Mouse (Mus musculus) right cerebral cortex, postnatal 4 days (tissue): Measurements from ENCODE around the gene Mrpl40.
"Not testable (repeated sequence)": the region's sequence is repeated elsewhere in the genome, so short reads cannot be mapped to it uniquely, and the experiment has no call there.

ENCODE experiments used
- DNase-seq: peaks from one replicate; pipeline ENCODE4 v3.0.0-alpha.2; 2022

The Mrpl40 gene

DNA sequence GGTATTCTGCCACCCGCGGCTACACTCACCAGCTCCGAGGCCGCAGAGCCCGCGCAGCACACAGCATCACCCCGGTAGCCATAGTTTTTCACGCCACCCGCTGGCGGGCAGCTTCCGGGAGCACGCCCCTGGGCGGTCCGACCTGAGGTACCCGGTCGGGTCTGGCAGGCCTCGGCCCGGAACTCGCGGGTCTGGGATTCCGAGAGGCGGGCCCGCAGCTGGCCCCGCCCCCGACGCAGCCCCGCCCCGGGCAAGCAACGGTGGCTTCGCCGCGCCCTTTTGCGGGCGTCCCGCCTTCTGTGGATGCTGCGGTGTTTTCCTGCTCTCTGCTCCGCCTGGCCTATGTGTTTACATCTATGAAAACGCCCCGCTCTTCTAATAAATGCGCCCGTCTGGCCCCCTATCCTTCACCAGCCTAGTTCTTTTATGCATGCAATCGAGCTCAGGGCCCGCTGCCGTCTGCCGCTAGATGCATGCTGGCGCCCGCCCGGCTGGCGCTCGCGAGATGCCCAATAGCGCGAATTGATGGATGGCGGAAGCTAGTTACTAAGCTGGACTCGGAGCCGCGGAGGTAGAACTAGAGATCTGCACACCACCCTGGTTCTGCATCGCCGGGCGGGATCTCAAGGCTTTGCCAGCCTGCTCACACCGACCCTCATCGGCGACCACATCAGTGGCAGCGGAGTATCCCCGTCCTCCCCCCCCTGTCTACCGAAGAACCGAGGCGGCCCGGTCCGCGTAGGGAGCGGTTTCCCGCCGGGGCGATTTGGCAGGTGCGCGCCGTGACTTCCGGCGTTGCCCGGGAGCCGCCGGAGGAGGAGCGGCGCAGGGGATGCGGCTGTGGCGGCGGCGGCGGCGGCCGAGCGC, at the start of gene Mrpl40, which contains the start of gene Hira:
Gene Mrpl40 (minus strand): TSS at position 421 of the 867 bp plus-strand sequence.
Gene Hira (plus strand): TSS at position 596 of the 867 bp plus-strand sequence.
- DNase-seq: peak; percentile 88

DNA sequence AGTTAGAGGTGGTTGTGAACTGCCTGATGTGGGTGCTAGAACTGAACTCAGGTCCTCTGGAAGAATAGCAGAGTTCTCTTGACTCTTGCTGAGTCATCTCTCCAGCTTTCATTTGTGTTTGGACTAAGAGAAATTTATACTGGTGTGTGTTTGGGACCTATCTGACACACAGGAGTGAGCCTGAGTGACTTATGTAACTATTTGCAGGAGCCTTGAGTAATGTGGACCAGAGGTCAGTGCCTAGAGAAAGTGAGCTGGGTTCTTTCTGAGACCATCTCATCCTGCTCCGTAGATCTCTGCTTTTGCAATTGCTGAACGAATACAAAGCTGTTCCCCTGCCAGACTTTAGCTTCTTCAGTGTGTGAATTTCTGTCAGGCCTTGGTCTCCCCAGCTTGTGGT, 45.1 kb upstream of the Mrpl40 start:
- no peak for DNase-seq

DNA sequence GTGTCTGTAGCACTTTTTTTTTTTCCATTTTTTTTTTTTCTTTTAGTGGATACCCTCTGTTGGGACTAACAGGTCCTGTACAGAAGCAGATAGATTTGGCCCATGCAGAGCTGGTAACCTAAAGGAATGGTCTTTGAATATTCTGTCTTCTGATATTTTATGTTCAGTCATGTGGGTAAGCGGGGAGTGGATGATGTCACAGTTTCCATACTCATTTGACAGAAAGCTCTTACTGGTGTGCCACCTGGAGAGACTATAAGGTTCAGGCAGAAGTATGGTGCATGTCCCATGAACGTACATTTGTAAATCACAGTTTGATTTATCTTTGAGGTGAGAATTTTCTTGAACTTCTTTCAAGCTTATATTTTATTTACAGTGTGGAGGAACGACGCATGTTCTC, 39.4 kb upstream of the Mrpl40 start:
- DNase-seq: no peak

DNA sequence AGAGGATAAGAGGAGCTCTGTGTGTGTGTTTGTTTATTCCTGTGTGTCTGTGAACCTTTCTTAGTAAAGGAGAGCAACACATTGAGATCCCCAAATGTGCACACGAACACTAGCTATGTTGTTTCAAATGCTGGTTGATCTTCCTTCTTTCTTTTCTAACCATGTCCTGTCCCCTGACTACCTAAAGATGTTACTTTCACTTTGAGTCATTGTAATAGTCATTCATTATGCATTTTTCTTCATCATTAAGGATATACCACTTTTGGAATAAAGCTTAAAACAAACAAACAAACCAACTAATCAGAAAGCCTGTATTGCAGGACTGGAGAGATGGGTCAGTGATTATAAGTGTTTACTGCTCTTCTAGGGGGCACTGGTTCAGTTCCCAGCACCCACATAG, 29.0 kb upstream of the Mrpl40 start:
- DNase-seq: no peak

GRCm38 (mm10) chr16:18896429-18896828, 19.8 kb upstream of the Mrpl40 start:
- no peak for DNase-seq

DNA sequence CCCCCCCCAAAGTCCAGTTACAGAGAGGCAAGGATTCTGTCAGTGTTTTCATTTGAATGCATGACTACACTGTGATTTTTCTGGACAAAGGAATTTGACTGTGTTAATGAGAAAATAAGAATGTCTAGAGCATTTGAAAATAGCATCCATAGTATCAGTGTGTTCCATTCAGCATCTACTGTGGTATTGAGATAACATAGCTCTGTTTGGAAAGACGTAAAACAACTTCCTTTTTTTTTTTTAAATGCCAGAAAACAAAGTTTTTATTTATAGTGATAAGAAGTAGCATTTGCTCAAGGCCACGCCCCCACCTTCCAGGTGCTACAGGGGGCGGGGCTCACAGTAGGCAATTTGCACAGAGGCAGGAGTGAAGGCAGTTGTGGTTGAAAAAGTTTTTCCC, 18.6 kb upstream of the Mrpl40 start:
- DNase-seq: no peak

DNA sequence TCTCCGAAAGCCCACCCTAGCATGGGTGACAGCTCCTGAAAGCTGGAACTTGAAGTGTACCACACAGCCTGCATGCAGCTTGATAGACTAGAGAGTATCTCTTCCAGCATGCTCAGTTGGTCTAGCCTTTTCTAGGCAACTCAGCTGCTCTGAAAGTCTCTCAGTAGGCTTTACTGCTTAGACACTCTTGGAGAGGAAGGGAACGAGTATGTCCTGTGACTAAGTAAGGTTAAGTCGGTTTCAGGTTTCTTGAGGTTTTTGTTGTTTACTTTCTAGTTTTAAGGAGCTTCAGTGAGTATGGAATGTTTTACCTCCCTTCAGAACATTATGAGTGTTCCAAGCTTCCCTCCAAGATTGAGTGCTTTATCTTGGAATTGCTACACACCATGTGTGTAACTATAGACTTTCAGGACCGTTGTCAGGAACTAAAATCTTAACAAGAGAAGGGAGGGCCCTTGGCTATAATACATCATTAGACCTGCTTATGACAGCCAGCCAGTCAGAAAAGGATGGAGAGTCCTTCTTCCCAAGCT, 17.2 kb upstream of the Mrpl40 start:
- DNase-seq: no peak

GRCm38 (mm10) chr16:18884044-18884443, 7.4 kb upstream of the Mrpl40 start:
- no peak for DNase-seq

DNA sequence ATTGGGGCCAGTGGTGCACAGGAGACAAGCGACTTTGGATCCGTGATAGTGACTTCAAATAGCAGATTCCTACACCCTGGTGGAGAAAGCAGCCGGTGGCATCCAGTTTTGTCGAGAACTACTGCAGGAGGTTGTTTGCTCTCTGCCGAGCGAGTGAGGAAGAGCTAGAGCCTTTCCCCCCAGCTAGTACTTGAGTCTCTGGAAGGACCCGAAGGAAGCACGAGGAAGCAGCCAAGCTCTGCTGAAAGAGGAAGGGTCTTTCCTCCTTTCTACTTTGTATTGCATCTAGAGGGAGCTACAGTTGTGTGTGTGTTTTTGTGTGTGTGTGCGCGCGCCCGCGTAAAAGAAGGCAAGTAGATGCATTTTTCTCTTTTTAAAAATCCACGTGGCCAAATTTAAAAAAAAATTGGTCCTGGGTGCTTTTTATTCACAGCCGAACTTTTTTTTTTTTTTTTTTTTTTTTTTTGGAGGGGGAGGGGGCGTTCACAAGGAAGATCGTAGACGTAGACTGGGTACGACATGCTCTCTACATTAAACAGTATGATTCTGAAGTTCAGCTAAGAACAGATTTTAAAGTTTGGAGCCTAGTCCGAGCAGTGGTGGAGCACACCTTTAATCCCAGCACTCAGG, 1.5 kb upstream of the Mrpl40 start:
- DNase-seq: peak; percentile 20

DNA sequence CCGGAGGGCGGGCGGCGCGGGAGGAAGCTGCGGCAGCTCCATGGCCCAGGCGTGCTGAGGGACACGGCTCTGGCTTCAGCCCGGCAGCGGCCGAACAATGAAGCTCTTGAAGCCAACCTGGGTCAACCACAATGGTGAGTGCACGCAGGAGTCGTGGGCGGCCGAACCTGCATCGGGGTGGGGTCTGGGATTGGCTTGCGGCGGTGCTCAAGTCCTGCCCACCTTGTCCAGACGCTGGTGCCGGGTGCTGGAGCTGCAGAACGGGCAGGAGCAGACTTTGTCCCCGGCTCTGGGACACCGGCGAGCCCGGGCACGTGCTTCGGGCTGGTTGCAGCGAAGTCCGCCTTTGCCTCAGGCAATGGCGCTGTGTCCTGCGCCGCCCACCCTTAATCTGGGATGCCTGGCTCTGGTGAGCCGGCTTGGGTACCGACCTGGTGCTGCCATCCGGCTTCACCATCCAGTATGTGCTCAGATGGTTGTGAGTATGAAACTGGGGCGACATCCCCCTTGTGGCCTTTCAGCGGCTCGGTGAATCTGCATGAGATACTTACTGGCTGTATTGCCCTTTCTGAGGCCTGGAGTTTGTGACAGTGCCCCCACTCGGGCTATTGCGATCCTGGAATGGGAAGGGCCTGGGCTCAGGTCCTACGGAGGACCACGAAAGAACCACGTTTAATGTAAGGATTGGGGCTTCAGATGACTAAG, 876 bp upstream of the Mrpl40 start:
- DNase-seq: peak; percentile 42

- DNase-seq: no peak
Measured at GRCm38 (mm10) chr16:18876091-18876441, 596 bp downstream of the Mrpl40 start.

- DNase-seq: not testable (repeated sequence)
Measured at GRCm38 (mm10) chr16:18870495-18870894, 6.2 kb downstream of the Mrpl40 start.

GRCm38 (mm10) chr16:18860186-18860585, 16.5 kb downstream of the Mrpl40 start:
- DNase-seq: no peak

DNA sequence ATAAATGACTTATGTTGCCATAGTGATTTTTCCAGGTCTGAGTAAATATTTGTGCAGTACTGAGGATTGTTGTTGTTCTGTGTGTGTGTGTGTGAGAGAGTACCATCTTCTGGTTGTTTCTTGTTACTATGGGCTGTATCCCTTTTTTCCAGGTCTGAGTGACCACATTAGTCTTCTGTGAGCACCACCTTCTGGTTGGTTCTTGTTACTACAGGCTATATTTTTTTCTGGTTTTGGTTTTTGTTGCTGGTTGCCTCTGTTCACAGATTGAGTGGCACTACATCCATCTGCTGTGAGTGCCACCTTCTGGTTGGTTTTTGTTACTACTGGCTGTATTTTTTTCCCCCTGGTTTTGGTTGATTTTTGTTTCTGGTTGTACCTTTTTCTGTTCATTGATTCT, 18.1 kb downstream of the Mrpl40 start:
- DNase-seq: no peak

DNA sequence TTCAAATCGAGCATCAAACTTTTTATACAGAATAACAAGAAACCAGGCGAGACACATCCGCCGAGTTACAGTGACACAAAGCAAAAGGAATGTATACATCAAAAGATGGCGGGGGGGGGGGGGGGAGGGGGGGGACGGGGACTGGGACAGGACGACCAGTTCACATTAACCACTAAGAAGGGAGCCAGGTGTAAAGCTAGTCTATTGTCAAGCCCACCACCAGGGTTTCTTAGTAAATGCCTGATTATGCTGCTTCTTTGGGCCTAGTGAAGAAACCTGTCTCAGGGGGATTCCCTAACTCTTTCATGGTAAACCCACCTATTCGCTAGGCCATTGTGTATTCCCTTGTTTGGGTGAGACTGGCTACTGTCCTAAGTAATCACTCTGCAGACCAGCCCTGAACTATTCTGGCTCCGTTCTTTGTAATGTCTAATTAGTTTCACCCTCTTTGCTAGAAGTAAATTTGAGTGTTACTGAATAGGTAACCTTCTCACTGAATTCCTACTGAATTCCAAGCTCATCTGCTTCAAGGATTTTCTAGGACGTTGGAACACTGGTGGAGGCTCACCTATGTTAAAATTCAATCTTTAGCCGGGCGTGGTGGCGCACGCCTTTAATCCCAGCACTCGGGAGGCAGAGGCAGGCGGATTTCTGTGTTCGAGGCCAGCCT, 27.0 kb downstream of the Mrpl40 start:
- not testable (repeated sequence) for DNase-seq

- no peak for DNase-seq
Measured at GRCm38 (mm10) chr16:18846301-18846820, 30.3 kb downstream of the Mrpl40 start.

DNA sequence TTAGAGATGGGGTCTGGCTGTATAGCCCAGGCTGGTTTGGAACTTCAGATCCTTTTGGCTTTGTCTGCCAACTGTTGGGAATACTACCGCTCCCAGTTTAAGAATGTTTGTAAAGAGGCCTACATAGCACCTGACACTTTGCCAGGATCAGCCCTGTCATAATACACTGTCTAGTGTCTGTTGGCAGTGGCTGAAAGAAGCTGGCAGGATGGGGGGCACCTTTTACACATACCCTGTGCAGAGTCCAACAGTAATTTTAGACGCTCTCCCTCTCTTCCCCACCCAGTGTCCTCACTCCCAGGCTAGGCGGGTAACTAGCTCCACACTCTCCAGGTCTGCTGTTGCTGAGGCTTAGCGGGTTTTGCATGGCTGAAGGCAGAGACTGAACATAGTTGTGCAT, 38.3 kb downstream of the Mrpl40 start:
- DNase-seq: no peak

DNA sequence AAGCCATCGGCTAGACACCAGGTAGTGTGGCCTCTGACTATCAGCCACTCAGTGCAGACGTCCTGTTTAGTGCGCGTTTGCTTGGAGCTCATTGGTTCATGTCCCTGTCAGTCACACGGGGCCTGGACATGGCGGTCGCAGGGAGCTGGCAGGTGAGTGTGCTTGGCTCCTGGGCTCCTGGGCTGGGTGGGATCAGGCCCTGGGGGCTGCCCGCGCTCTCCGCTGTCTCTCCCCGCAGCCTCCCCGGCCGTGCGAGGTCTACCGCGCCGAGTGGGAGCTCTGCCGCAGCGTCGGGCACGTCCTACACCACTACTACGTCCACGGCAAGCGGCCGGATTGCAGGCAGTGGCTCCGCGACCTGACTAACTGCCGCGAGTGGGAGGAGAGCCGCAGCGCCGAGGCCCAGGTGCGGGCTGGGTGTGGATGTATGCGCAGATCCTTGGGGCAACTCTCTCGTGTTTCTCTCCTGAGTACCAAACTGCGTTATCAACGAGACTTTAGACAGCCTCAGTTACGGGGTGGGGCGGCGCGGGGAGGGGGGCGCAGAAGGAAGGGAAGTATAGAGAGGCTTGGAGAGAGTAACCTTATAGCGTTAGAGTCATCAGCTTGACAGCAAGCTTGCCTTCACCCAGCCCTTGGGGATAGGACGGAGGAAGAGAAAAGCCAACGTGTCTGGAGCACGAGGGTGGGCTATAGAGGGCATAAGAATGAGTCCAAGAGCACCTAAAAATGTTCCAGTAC, 40.0 kb downstream of the Mrpl40 start, which contains the start of the genes 2510002D24Rik and Gm28539:
Gene 2510002D24Rik (plus strand): TSS at position 111 of the 741 bp plus-strand sequence.
Gene Gm28539 (plus strand): TSS at position 117 of the 741 bp plus-strand sequence.
- peak; percentile 91 for DNase-seq

DNA sequence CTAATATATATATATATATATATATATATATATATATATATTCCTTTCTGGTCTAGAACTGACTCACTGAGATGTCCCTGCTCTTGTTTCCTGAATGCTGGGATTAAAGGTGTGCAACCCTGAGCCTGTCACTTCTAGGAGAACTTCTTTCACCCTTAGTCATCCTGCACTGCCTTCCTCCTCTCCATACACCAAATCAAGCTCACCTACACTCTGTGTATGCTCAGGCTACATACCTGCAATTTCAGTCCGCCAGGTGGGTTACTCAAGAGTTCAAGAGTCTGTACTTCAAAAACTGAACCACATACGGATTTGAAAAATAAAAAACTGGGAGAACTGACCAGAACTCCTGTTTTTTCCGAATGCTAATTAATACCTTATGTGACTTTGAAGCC, 40.6 kb downstream of the Mrpl40 start:
- DNase-seq: no peak

- no peak for DNase-seq
Measured at GRCm38 (mm10) chr16:18833486-18833885, 43.2 kb downstream of the Mrpl40 start.

GRCm38 (mm10) chr16:18829102-18829501, 47.6 kb downstream of the Mrpl40 start:
- DNase-seq: no peak

DNA sequence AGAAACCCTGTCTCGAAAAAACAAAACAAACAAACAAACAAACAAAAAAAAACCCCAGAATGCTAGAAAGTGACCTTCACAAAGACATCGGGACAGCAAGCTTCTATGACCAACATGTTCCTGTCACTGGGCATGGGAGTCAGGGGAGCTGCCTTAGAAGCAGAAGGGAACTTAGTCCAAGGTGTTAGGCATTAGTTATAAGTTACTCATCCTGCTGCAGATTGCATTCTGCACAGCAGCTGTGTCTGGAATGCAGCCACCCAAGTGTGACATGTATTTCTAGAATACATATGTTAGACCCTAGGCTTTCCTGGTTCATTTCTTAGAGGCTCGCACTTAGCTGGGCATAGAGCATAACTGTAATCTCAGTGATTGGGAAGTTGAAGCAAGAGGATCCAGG, 48.0 kb downstream of the Mrpl40 start:
- DNase-seq: no peak
